Mouse (Mus musculus): ENCODE data around the gene Gm28047. TPM values are rescaled to one million over a fixed set of nuclear protein-coding genes. Genes with fewer than 3 reads are reported as not detected.

Gene Gm28047
- polyA plus RNA-seq, 1 experiment: not detected

DNA sequence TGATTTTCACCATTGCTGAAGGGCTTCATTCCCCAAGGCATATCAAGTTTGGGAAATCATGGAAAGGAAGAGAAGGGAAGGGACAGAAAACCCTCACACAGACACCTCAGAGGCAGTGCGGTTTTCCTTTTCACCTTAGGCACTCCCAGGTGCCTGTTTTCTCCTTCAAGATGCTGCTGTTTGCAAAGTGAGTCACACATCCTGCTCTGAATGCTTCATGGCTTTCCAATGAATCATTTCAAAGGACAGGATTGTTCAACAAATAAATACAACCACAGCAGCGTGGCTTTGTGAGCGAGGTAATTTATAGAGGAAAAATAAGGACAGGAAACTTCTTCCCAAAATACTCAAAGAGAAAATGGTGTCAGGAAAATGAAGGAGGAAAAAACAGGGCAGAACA lies 52.8 kb downstream of the Gm28047 start:
- H3K27ac ChIP-seq (ENCODE audit: insufficient read depth, low read depth, low read length): peak overlapping the region; percentile 73
- WGBS: 36% methylated on average over 3 of the region's 3 CpGs

DNA sequence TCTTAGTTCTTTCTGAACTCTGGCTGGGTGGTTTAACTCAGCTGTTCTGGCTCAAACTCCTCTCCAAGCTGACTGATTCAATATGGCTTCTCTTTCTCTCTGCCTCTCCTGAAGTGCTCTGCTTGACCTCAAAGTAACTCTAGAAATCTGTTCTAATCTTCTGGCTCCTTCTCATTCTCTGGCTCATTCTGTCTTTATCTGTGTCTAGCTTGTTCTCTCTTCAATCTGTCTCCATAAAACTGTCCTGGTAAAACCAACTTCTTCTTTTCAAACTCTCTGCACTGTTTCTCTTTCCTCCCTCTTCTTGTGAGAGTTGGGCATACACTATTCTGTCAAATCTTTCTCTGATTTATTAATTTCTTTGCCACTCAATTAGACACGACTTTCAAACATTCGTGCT lies 57.0 kb downstream of the Gm28047 start:
- TF ChIP-seq CTCF (IDR thresholded peaks at IDR 0.05; ENCODE audit: insufficient read depth, low read depth, low read length) (no peak), POLR2A (IDR thresholded peaks at IDR 0.05; ENCODE audit: insufficient read depth, low read depth, low read length) (no peak)
- WGBS: 94% methylated on average over 2 of the region's 2 CpGs
- H3K4me1 ChIP-seq (ENCODE audit: control insufficient read depth, insufficient read depth, low read length): peaks cover 2% of the 10 kb centered on the region; the same call in 1 of the 2 replicates
- H3K27ac ChIP-seq (ENCODE audit: insufficient read depth, low read depth, low read length): no peak overlapping the region
- H3K4me3 ChIP-seq (ENCODE audit: insufficient read depth, low read depth, low read length): no peak overlapping the region

More for the DNA sequence above, 52.8 kb downstream of the Gm28047 start:
- peaks cover 2% of the 10 kb centered on the region; the same call in 1 of the 2 replicates for H3K4me1 ChIP-seq (ENCODE audit: control insufficient read depth, insufficient read depth, low read length)
- H3K4me3 ChIP-seq (ENCODE audit: insufficient read depth, low read depth, low read length): no peak overlapping the region
- TF ChIP-seq POLR2A (IDR thresholded peaks at IDR 0.05; ENCODE audit: insufficient read depth, low read depth, low read length) (no peak), CTCF (IDR thresholded peaks at IDR 0.05; ENCODE audit: insufficient read depth, low read depth, low read length) (no peak)

DNA sequence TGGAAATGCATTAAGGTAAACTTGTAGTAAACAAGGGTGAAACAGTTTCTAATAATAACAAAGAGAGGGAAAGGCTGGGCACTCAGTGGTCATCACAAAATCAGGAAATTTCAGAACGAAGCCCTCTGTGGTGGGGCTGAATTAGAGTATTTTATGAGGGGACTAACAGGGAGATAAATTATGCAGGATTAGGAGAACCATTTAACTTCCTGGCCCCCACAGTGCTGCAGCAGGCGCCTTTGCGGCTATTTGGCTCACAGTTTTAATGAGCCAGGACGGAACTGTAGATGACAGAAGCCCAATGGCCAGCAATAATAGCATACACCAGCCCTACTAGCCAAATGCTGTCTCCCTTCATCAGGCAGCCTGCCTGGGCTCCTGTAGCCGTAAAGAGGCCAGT lies 61.2 kb downstream of the Gm28047 start:
- no peak for TF ChIP-seq POLR2A (IDR thresholded peaks at IDR 0.05; ENCODE audit: insufficient read depth, low read depth, low read length)
- no peak for TF ChIP-seq CTCF (IDR thresholded peaks at IDR 0.05; ENCODE audit: insufficient read depth, low read depth, low read length)
- 75% methylated on average over 5 of the region's 5 CpGs for WGBS
- Histone ChIP-seq H3K4me3 (ENCODE audit: insufficient read depth, low read depth, low read length) (no peak overlapping the region), H3K4me1 (ENCODE audit: control insufficient read depth, insufficient read depth, low read length) (no peaks in the 10 kb centered on the region), H3K27ac (ENCODE audit: insufficient read depth, low read depth, low read length) (no peak overlapping the region)

DNA sequence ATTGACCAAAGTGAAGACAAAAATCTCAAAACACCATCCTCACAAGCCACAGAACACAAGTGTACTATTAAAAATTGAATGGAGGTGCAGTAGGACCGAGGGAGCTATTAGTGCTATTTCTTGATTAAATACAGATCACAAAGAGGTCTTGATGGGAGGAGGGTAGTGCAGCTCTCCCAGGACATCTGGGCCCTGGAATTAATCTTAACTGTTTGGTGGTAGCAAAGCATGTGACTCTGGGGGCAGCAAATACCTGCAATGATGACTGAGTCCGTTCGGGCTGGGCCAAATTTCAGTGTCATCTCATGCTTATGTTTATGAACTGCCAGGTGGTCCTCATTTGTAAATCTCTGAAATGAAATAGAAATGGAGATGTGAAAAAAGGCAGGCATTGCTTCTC lies 61.8 kb downstream of the Gm28047 start:
- no peak for TF ChIP-seq CTCF (IDR thresholded peaks at IDR 0.05; ENCODE audit: insufficient read depth, low read depth, low read length)
- TF ChIP-seq POLR2A (IDR thresholded peaks at IDR 0.05; ENCODE audit: insufficient read depth, low read depth, low read length): no peak
- 74% methylated on average over 3 of the region's 3 CpGs for WGBS

DNA sequence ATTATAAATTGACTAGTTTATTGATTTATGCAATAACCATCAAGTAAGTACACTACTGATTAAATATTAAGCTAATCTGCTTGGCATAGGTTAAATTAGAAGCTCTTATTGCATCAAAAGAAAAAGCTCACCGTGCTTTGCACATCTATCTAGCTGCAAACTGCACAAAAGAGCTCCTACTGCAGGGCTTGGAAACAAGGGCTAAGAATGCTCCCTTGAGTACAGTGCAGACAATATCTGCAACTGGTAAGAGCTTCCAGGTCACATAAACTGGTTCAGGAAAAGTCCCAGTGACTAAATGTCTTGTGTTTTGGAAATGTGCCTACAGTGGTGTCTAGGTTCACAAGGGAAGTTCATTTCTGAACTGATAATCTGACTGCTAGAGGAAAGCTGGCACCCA lies 62.4 kb downstream of the Gm28047 start:
- no peaks in the 10 kb centered on the region for H3K4me1 ChIP-seq (ENCODE audit: control insufficient read depth, insufficient read depth, low read length)
- no peak overlapping the region for H3K4me3 ChIP-seq (ENCODE audit: insufficient read depth, low read depth, low read length)
- H3K27ac ChIP-seq (ENCODE audit: insufficient read depth, low read depth, low read length): no peak overlapping the region
- WGBS: 45% methylated on average over 1 of the region's 1 CpGs
- TF ChIP-seq POLR2A (IDR thresholded peaks at IDR 0.05; ENCODE audit: insufficient read depth, low read depth, low read length): no peak
- TF ChIP-seq CTCF (IDR thresholded peaks at IDR 0.05; ENCODE audit: insufficient read depth, low read depth, low read length): no peak

More for the DNA sequence above, 61.8 kb downstream of the Gm28047 start:
- Histone ChIP-seq H3K4me1 (ENCODE audit: control insufficient read depth, insufficient read depth, low read length) (no peaks in the 10 kb centered on the region), H3K4me3 (ENCODE audit: insufficient read depth, low read depth, low read length) (no peak overlapping the region), H3K27ac (ENCODE audit: insufficient read depth, low read depth, low read length) (no peak overlapping the region)

DNA sequence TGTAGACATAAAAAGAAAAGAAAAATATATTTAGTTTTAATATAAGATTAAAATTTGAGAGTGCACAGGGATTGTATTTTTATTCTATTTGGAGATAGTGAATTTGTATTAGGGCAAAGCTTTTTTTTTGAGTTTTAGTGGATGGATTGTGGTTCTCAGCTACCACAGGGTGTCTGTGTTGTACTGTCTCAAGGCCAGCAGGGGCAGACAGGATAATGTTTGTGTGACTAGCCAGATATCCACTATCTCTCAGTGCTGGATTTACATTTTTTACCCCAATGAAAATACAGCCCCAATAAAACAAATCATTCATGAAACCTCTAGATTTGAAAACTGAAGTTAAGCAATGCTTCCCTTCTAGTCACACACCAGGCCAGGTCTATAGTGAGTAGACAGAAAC lies 67.3 kb downstream of the Gm28047 start:
- no peak overlapping the region for H3K27ac ChIP-seq (ENCODE audit: insufficient read depth, low read depth, low read length)
- no peak overlapping the region for H3K4me3 ChIP-seq (ENCODE audit: insufficient read depth, low read depth, low read length)
- TF ChIP-seq POLR2A (IDR thresholded peaks at IDR 0.05; ENCODE audit: insufficient read depth, low read depth, low read length) (no peak), CTCF (IDR thresholded peaks at IDR 0.05; ENCODE audit: insufficient read depth, low read depth, low read length) (no peak)
- no peaks in the 10 kb centered on the region for H3K4me1 ChIP-seq (ENCODE audit: control insufficient read depth, insufficient read depth, low read length)

DNA sequence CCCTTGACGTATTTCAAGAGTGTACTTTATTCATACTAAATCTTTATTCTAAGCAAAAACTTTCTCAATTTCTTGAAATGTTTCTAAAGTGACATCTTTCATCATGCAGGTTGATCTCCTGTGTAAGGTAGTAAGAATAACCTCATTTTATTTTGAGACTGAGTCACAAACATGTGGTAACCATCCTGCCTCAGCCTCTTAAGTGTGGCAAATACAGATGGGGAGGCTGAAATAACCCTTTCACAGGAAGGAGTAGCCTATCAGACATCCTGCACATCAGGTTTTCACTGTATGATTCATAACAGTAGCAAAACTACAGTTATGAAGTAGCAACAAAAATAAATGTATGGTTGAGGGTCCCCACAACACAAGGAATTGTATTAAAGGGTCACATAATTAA lies 69.3 kb downstream of the Gm28047 start:
- Histone ChIP-seq H3K4me1 (ENCODE audit: control insufficient read depth, insufficient read depth, low read length) (no peaks in the 10 kb centered on the region), H3K4me3 (ENCODE audit: insufficient read depth, low read depth, low read length) (no peak overlapping the region), H3K27ac (ENCODE audit: insufficient read depth, low read depth, low read length) (no peak overlapping the region)
- WGBS: 100% methylated on average over 1 of the region's 1 CpGs
- TF ChIP-seq POLR2A (IDR thresholded peaks at IDR 0.05; ENCODE audit: insufficient read depth, low read depth, low read length): no peak
- no peak for TF ChIP-seq CTCF (IDR thresholded peaks at IDR 0.05; ENCODE audit: insufficient read depth, low read depth, low read length)

DNA sequence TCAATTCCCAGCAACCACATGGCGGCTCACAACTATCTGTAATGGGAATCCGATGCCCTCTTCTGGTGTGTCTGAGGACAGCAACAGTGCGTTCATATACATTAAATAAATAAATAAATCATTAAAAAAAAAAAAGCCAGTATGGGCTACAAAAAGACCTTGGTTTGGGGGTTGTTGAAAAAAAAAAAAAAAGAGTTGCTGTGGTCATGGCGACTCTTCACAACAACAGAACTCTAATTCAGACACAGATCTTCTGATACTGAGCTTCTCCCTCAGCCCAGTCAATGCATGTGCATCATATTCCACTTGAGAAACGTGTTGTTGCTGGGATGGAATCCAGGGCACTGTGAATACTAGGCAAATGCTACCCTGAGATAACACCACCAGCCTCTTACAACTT lies 72.3 kb downstream of the Gm28047 start:
- Histone ChIP-seq H3K4me1 (ENCODE audit: control insufficient read depth, insufficient read depth, low read length) (no peaks in the 10 kb centered on the region), H3K4me3 (ENCODE audit: insufficient read depth, low read depth, low read length) (no peak overlapping the region), H3K27ac (ENCODE audit: insufficient read depth, low read depth, low read length) (no peak overlapping the region)
- TF ChIP-seq CTCF (IDR thresholded peaks at IDR 0.05; ENCODE audit: insufficient read depth, low read depth, low read length): no peak
- TF ChIP-seq POLR2A (IDR thresholded peaks at IDR 0.05; ENCODE audit: insufficient read depth, low read depth, low read length): no peak
- 98% methylated on average over 5 of the region's 5 CpGs for WGBS

DNA sequence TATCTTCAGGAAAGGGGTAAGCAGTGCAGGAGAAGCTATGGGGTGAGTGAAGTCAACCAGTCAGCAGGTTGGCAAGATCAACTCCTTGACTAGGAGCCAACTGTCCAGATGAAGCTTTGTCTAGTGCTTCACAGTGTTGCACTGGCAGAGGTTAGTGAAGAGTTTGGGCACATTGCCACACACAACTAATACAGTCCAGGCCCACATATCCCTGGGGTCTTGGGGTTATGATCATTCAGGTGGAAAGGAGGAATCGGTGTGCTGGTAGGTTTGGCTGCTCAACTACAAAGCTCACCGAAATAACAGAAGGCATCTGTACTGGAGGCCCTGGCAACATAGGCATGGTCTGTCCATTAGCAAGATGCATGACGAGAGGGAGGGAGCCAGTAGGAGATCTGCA lies 77.4 kb downstream of the Gm28047 start:
- peaks cover 5% of the 10 kb centered on the region for H3K4me1 ChIP-seq (ENCODE audit: control insufficient read depth, insufficient read depth, low read length)
- TF ChIP-seq POLR2A (IDR thresholded peaks at IDR 0.05; ENCODE audit: insufficient read depth, low read depth, low read length): no peak
- no peak overlapping the region for H3K4me3 ChIP-seq (ENCODE audit: insufficient read depth, low read depth, low read length)
- no peak overlapping the region for H3K27ac ChIP-seq (ENCODE audit: insufficient read depth, low read depth, low read length)
- 62% methylated on average over 3 of the region's 3 CpGs for WGBS

All from olfactory bulb, adult 2 months (tissue).